Mouse (Mus musculus): Measurements from ENCODE around the gene Lrrc75b. TPM values are rescaled to one million over a fixed set of nuclear protein-coding genes. Genes with fewer than 3 reads are reported as not detected.
"Not testable (repeated sequence)": the region's sequence is repeated elsewhere in the genome, so short reads cannot be mapped to it uniquely, and the experiment has no call there.

The Lrrc75b gene
- polyA plus RNA-seq, 1 experiment from 2014 or later = 3.5 TPM

- WGBS = 91% methylated on average over 9 of the region's 9 CpGs
- not testable (repeated sequence) for H3K4me2 ChIP-seq; H3K9me3 ChIP-seq; H3K27ac ChIP-seq; ATAC-seq (ENCODE audit: insufficient number of reproducible peaks, low FRiP score, low TSS enrichment, low read depth); H3K9ac ChIP-seq; H3K27me3 ChIP-seq; H3K4me3 ChIP-seq
- Histone ChIP-seq H3K36me3 (peaks cover 67% of the 10 kb centered on the region), H3K4me1 (peaks cover 11% of the 10 kb centered on the region; the same call in 1 of the 2 replicates)
Measured at GRCm38 (mm10) chr10:75525450-75525849, 34.7 kb downstream of the Lrrc75b start.

- H3K9me3 ChIP-seq = no peaks in the 10 kb centered on the region
- no peaks in the 10 kb centered on the region for H3K27me3 ChIP-seq
- H3K27ac ChIP-seq = no peak overlapping the region
- H3K36me3 ChIP-seq = peaks cover 68% of the 10 kb centered on the region
- 70% methylated on average over 4 of the region's 4 CpGs for WGBS
- no peak overlapping the region for H3K4me2 ChIP-seq
- no peak overlapping the region for H3K4me3 ChIP-seq
- peaks cover 25% of the 10 kb centered on the region for H3K4me1 ChIP-seq
- ATAC-seq (ENCODE audit: insufficient number of reproducible peaks, low FRiP score, low TSS enrichment, low read depth) = no peak
- no peak overlapping the region for H3K9ac ChIP-seq
Measured at GRCm38 (mm10) chr10:75521643-75522042, 38.5 kb downstream of the Lrrc75b start.

GRCm38 (mm10) chr10:75520581-75520980 lies 39.5 kb downstream of the Lrrc75b start:
- Histone ChIP-seq H3K4me2 (no peak overlapping the region), H3K27me3 (no peaks in the 10 kb centered on the region)

GRCm38 (mm10) chr10:75517758-75518143 lies 42.4 kb downstream of the Lrrc75b start, which contains the start of gene Gucd1:
Gene Gucd1, minus strand, starts transcription at chr10:75517972.
- Histone ChIP-seq H3K36me3 (peaks cover 34% of the 10 kb centered on the region), H3K9me3 (no peaks in the 10 kb centered on the region), H3K4me3 (peak within 1 kb of the TSS; percentile 92), H3K9ac (peak within 1 kb of the TSS; percentile 97), H3K4me1 (peaks cover 42% of the 10 kb centered on the region), H3K4me2 (peak within 1 kb of the TSS; percentile 64), H3K27ac (peak within 1 kb of the TSS; percentile 98), H3K27me3 (no peaks in the 10 kb centered on the region)
- under 1% methylated on average over 20 of the region's 20 CpGs for WGBS
- peak; percentile 92 for ATAC-seq (ENCODE audit: insufficient number of reproducible peaks, low FRiP score, low TSS enrichment, low read depth)

More at GRCm38 (mm10) chr10:75520581-75520980, 39.5 kb downstream of the Lrrc75b start:
- Histone ChIP-seq H3K4me3 (no peak overlapping the region), H3K27ac (no peak overlapping the region), H3K36me3 (peaks cover 60% of the 10 kb centered on the region), H3K9me3 (no peaks in the 10 kb centered on the region), H3K9ac (no peak overlapping the region), H3K4me1 (peaks cover 36% of the 10 kb centered on the region)
- WGBS = 95% methylated on average over 5 of the region's 5 CpGs
- no peak for ATAC-seq (ENCODE audit: insufficient number of reproducible peaks, low FRiP score, low TSS enrichment, low read depth)

- peak within 1 kb of the TSS; percentile 92 for H3K4me3 ChIP-seq
- H3K36me3 ChIP-seq = peaks cover 34% of the 10 kb centered on the region
- under 1% methylated on average over 36 of the region's 52 CpGs for WGBS
- ATAC-seq (ENCODE audit: insufficient number of reproducible peaks, low FRiP score, low TSS enrichment, low read depth) = peak; percentile 97
- H3K9me3 ChIP-seq = no peaks in the 10 kb centered on the region
- peak within 1 kb of the TSS; percentile 64 for H3K4me2 ChIP-seq
- peaks cover 42% of the 10 kb centered on the region for H3K4me1 ChIP-seq
- H3K27ac ChIP-seq = peak within 1 kb of the TSS; percentile 98
- H3K9ac ChIP-seq = peak within 1 kb of the TSS; percentile 97
- no peaks in the 10 kb centered on the region for H3K27me3 ChIP-seq
Measured at GRCm38 (mm10) chr10:75517073-75517757, 42.9 kb downstream of the Lrrc75b start, which contains the start of gene Snrpd3. Gene Snrpd3, plus strand, starts transcription at chr10:75517551.

- Histone ChIP-seq H3K27me3 (no peaks in the 10 kb centered on the region), H3K27ac (peak overlapping the region; percentile 98), H3K9ac (peak overlapping the region; percentile 97), H3K4me1 (peaks cover 40% of the 10 kb centered on the region), H3K4me2 (peak overlapping the region; percentile 64), H3K9me3 (no peaks in the 10 kb centered on the region), H3K36me3 (peaks cover 34% of the 10 kb centered on the region), H3K4me3 (peak overlapping the region; percentile 92)
- ATAC-seq (ENCODE audit: insufficient number of reproducible peaks, low FRiP score, low TSS enrichment, low read depth) = no peak
- 0% methylated on average over 12 of the region's 12 CpGs for WGBS
Measured at GRCm38 (mm10) chr10:75516724-75517072, 43.4 kb downstream of the Lrrc75b start.

GRCm38 (mm10) chr10:75516038-75516723 lies 43.9 kb downstream of the Lrrc75b start:
- Histone ChIP-seq H3K4me3 (peak overlapping the region; percentile 92), H3K4me1 (peaks cover 38% of the 10 kb centered on the region), H3K36me3 (peaks cover 34% of the 10 kb centered on the region), H3K27me3 (no peaks in the 10 kb centered on the region), H3K9ac (peak overlapping the region; percentile 97), H3K4me2 (peak overlapping the region; percentile 64), H3K27ac (peak overlapping the region; percentile 98; the same call in 1 of the 2 replicates), H3K9me3 (no peaks in the 10 kb centered on the region)
- ATAC-seq (ENCODE audit: insufficient number of reproducible peaks, low FRiP score, low TSS enrichment, low read depth) = no peak
- WGBS = 23% methylated on average over 8 of the region's 8 CpGs

- peak overlapping the region; percentile 92 for H3K4me3 ChIP-seq
- H3K36me3 ChIP-seq = peaks cover 34% of the 10 kb centered on the region
- H3K27ac ChIP-seq = no peak overlapping the region
- H3K9me3 ChIP-seq = no peaks in the 10 kb centered on the region
- ATAC-seq (ENCODE audit: insufficient number of reproducible peaks, low FRiP score, low TSS enrichment, low read depth) = no peak
- H3K4me2 ChIP-seq = peak overlapping the region; percentile 64; the same call in 1 of the 2 replicates
- no peaks in the 10 kb centered on the region for H3K27me3 ChIP-seq
- peaks cover 31% of the 10 kb centered on the region for H3K4me1 ChIP-seq
- WGBS = 57% methylated on average over 4 of the region's 4 CpGs
- H3K9ac ChIP-seq = no peak overlapping the region
Measured at GRCm38 (mm10) chr10:75515216-75516037, 44.7 kb downstream of the Lrrc75b start.

- no peak overlapping the region for H3K27ac ChIP-seq
- no peak overlapping the region for H3K4me3 ChIP-seq
- H3K27me3 ChIP-seq = no peaks in the 10 kb centered on the region
- no peak for ATAC-seq (ENCODE audit: insufficient number of reproducible peaks, low FRiP score, low TSS enrichment, low read depth)
- no peak overlapping the region for H3K4me2 ChIP-seq
- 73% methylated on average over 7 of the region's 7 CpGs for WGBS
- no peak overlapping the region for H3K9ac ChIP-seq
- no peaks in the 10 kb centered on the region for H3K9me3 ChIP-seq
- H3K4me1 ChIP-seq = peaks cover 28% of the 10 kb centered on the region
- H3K36me3 ChIP-seq = peaks cover 34% of the 10 kb centered on the region
Measured at GRCm38 (mm10) chr10:75514361-75514760, 45.8 kb downstream of the Lrrc75b start.

GRCm38 (mm10) chr10:75513306-75514067 lies 46.6 kb downstream of the Lrrc75b start:
- Histone ChIP-seq H3K27ac (no peak overlapping the region), H3K27me3 (no peaks in the 10 kb centered on the region), H3K36me3 (peaks cover 40% of the 10 kb centered on the region), H3K4me1 (peaks cover 19% of the 10 kb centered on the region), H3K9me3 (no peaks in the 10 kb centered on the region), H3K9ac (no peak overlapping the region), H3K4me3 (no peak overlapping the region), H3K4me2 (no peak overlapping the region)
- ATAC-seq (ENCODE audit: insufficient number of reproducible peaks, low FRiP score, low TSS enrichment, low read depth) = no peak
- WGBS = 90% methylated on average over 8 of the region's 8 CpGs

GRCm38 (mm10) chr10:75512796-75513195 lies 47.3 kb downstream of the Lrrc75b start:
- no peak for ATAC-seq (ENCODE audit: insufficient number of reproducible peaks, low FRiP score, low TSS enrichment, low read depth)
- Histone ChIP-seq H3K4me3 (no peak overlapping the region), H3K9ac (no peak overlapping the region), H3K27me3 (no peaks in the 10 kb centered on the region), H3K4me1 (peaks cover 18% of the 10 kb centered on the region), H3K27ac (no peak overlapping the region), H3K4me2 (no peak overlapping the region), H3K9me3 (no peaks in the 10 kb centered on the region), H3K36me3 (peaks cover 47% of the 10 kb centered on the region)
- 82% methylated on average over 7 of the region's 7 CpGs for WGBS
